Mouse (Mus musculus) heart, embryonic 14.5 days (tissue): Measurements from ENCODE around the gene Grn. TPM values are rescaled to one million over a fixed set of nuclear protein-coding genes. Genes with fewer than 3 reads are reported as not detected.

Source experiments
- ATAC-seq: fragments of 200-750 bp; cut with Nextera tagmentation; 2 replicates; pipeline ENCODE4 v1.8.0; 2017; ENCODE audit warnings: low read depth, moderate TSS enrichment; ENCODE audit not compliant: insufficient number of reproducible peaks, insufficient read depth, low FRiP score
- H3K27ac ChIP-seq, 2 experiments: fragments of 200-500 bp in 1 of 2; fragments of 300-500 bp in 1 of 2; sonication (generic) in 1 of 2; replicated peaks in 1 of 2; 2 replicates each; pipeline ENCODE4 v1.5.1; 2012 to 2014; ENCODE audit warnings: low read depth in 2 of 2, low read length in 2 of 2, control low read depth in 1 of 2, mild to moderate bottlenecking in 1 of 2, mixed read lengths in 1 of 2; ENCODE audit not compliant: control insufficient read depth in 1 of 2, insufficient read depth in 1 of 2
- H3K27me3 ChIP-seq: fragments of 300-500 bp; sonication (generic); 2 replicates; pipeline ENCODE4 v1.6.1; 2014; ENCODE audit warnings: mild to moderate bottlenecking, low read length, control low read depth; ENCODE audit not compliant: control insufficient read depth, insufficient read depth
- H3K36me3 ChIP-seq: fragments of 300-500 bp; sonication (generic); 2 replicates; pipeline ENCODE4 v1.6.1; 2014; ENCODE audit warnings: mild to moderate bottlenecking, control low read depth, low read length, mixed read lengths; ENCODE audit not compliant: control insufficient read depth, insufficient read depth
- H3K4me1 ChIP-seq, 2 experiments: fragments of 200-500 bp in 1 of 2; fragments of 300-500 bp in 1 of 2; sonication (generic) in 1 of 2; 2 replicates each; pipeline ENCODE4 v1.6.1; 2012 to 2014; ENCODE audit warnings: low read length in 2 of 2, control low read depth in 1 of 2, mixed read lengths in 1 of 2; ENCODE audit not compliant: control insufficient read depth in 2 of 2, insufficient read depth in 2 of 2
- H3K4me2 ChIP-seq: fragments of 300-500 bp; sonication (generic); 2 replicates; pipeline ENCODE4 v1.6.1; 2014; ENCODE audit warnings: mild to moderate bottlenecking, low read length
- H3K4me3 ChIP-seq, 2 experiments: fragments of 200-500 bp in 1 of 2; fragments of 300-500 bp in 1 of 2; sonication (generic) in 1 of 2; 2 replicates each; pipeline ENCODE4 v1.5.1; 2012 to 2014; ENCODE audit warnings: low read length in 2 of 2, mild to moderate bottlenecking in 2 of 2, control low read depth in 1 of 2, low read depth in 1 of 2, moderate library complexity in 1 of 2; ENCODE audit not compliant: control insufficient read depth in 1 of 2, insufficient read depth in 1 of 2
- H3K9ac ChIP-seq: fragments of 300-500 bp; sonication (generic); 2 replicates; pipeline ENCODE4 v1.6.1; 2014; ENCODE audit warnings: mild to moderate bottlenecking, low read length
- H3K9me3 ChIP-seq: fragments of 300-500 bp; sonication (generic); 2 replicates; pipeline ENCODE4 v1.6.1; 2016; ENCODE audit warnings: low read length, control low read depth; ENCODE audit not compliant: control insufficient read depth
- WGBS: fragments of 180-500 bp; shearing (Covaris S2); extraction: QIAGEN DNeasy Blood & Tissue Kit; methylation state at CpG from one replicate; pipeline ENCODE4 v1.1.7; 2014; 5-methylcytosine and 5-hydroxymethylcytosine counted together
- polyA plus RNA-seq: library from polyadenylated mRNA; unstranded; fragments of >200 nt; fragmentation: Nextera tagmentation; extraction: Ambion mirVana; gene quantifications from 2 replicates; pipeline ENCODE4 v1.2.1, GENCODE M21; 2014

Gene Grn
- 182 and 190 TPM in 2 replicates for polyA plus RNA-seq

DNA sequence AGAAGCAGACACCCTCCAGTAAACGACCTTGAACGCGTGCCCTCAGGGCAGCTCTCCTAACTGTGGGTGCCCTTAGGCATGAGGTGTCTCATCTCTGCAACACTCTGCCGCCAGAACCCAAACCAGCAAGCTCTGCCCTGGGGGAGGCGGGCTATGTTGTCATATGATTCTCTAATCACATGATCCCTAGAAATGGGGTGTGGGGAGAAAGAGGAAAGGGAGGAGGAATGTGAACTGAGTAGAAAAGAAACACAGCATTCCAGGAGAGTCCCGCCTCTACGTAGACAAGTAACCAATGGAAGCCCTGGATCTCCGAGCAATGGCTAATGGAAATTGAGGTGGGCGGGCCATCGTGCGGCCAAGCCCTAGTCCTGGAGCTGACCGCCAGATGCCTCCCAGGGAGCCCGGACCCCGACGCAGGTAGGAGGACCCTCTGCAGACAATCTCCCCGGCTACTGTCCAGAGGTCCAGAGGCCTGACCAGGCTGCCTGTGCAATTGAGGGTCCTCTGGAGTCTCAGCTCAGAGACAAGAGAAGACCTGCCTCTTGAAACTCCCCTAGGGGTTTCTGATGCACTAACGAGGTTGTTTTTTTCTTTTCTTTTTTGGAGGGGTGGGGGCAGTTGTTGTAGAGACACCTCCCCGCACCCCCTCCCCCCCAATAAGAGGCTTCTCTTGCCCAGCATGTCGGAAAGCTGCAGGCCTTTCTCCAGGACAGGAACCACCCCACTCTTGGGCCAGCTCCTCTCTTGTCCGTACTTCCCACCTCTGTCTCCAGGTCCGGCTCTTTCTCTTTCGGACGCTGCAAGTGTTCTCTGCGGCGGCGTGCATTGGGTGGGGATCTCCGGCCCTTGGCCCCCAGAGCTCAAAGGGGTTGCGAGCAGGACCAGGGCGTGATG is at the start of gene Grn:
Grn (plus strand) TSS at position 195 of the 897 bp plus-strand sequence.
- H3K36me3 ChIP-seq: peaks cover 17% of the 10 kb centered on the region
- peak within 1 kb of the TSS; percentile 74 for H3K9ac ChIP-seq
- H3K4me3 ChIP-seq: peak within 1 kb of the TSS; percentile 73 to 77
- H3K4me1 ChIP-seq: peaks cover 2 to 24% of the 10 kb centered on the region in 2 experiments; a peak in 3 of 4 replicates
- peak; percentile 93 for ATAC-seq
- no peaks in the 10 kb centered on the region for H3K27me3 ChIP-seq
- H3K9me3 ChIP-seq: no peaks in the 10 kb centered on the region
- WGBS: 0% methylated on average over 29 of the region's 29 CpGs
- H3K27ac ChIP-seq: peak within 1 kb of the TSS; percentile 68 to 82
- H3K4me2 ChIP-seq: peak within 1 kb of the TSS; percentile 70

DNA sequence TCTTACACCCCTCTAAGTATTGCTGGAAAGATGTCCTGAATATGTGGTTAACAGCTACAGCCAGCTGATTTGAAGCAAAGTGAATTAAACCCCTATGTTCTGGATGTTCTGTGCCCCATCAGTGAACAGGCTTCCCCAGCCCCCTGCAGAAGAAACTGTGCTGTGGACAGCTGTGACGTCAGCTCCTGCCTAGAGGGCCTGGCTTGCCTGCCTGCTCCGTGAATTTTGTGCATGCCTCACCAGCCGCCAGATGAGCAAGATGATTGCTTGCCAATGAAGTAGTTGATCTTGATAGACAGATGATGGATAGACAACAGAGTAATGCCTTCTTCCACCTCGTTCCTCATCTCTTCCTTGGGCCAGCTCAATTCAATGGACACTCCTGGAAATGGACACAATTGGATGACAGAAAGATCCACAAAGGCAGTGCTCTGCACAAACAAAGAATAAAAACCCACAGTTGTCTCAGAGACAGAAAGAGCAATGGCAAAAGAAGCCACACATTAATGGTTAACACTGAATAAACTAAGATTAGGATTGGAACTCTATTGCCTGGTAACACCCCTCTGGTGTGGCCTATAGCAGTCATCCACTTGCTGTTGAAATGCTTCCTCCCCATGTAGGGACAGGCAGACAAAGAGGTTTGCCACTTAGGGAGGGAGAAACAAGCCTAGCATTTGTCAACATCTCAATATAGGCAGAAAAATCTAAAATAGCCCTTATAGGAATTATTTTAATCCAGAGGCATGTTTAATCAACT is 48.6 kb upstream of the Grn start:
- H3K4me3 ChIP-seq: no peak overlapping the region
- H3K4me2 ChIP-seq: no peak overlapping the region
- no peak for ATAC-seq
- H3K9ac ChIP-seq: no peak overlapping the region
- no peaks in the 10 kb centered on the region for H3K36me3 ChIP-seq
- no peaks in the 10 kb centered on the region for H3K9me3 ChIP-seq
- H3K27ac ChIP-seq: no peak overlapping the region
- H3K27me3 ChIP-seq: no peaks in the 10 kb centered on the region
- WGBS: 46% methylated on average over 4 of the region's 4 CpGs
- H3K4me1 ChIP-seq: peaks cover 0 to 3% of the 10 kb centered on the region in 2 experiments; a peak in 1 of 4 replicates

DNA sequence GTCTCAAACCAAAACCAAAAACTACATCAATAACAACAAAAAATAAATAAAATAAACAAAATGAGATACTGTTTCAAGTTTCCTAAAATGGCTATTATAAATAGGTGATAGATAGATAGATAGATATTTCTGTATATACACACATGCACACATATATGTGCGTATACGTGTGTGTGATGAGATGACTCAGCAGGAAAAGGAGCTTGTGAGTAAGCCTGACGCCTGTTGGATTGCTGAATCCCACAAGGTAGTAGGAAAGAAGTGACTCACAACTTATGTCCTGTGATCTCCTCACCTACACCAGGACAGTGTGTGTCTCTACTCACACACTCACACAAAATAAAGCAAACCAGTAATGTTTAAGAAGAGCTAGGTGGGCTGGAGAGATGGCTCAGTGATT is 47.3 kb upstream of the Grn start:
- no peaks in the 10 kb centered on the region for H3K27me3 ChIP-seq
- no peak overlapping the region for H3K4me3 ChIP-seq
- no peak overlapping the region for H3K9ac ChIP-seq
- no peak overlapping the region for H3K4me2 ChIP-seq
- no peak for ATAC-seq
- 82% methylated on average over 3 of the region's 3 CpGs for WGBS
- no peak overlapping the region for H3K27ac ChIP-seq
- no peaks in the 10 kb centered on the region for H3K36me3 ChIP-seq
- H3K9me3 ChIP-seq: no peaks in the 10 kb centered on the region
- no peaks in the 10 kb centered on the region for H3K4me1 ChIP-seq

DNA sequence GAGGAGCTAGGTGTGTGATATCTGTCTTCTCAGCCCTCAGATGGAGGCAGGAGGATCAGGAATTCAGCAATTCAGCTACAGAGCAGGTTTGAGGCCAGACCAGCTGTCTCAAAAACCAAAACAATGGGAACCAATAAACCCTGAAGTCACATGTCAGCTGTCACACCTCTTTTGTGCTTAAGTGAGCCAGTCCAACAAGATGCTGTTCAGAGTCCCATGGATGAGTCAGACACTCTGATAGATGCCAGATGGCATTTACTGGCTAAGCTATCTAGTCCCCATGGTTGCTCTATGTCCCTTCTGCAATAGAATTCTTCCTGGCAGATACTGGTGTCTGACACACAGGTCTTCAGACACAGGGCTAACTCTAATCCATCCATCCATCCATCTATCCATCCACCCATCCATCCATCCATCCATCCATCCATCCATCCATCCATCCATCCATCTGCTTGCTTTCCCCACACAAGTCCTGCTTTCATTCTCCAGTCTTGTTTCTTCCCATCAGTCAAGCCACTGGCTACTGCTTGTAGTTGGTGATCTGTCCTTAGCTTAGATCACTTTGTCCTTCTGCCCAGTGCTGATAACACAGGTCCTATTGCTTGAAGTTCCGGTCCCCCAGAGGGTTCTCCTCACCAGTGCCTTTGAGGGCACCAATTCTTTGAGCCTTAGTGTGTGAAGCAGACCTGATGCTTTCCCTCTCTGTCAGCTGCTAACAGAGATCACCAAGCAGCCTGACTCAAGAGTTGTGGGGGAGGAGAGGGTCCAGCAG is 46.6 kb upstream of the Grn start:
- ATAC-seq: no peak

DNA sequence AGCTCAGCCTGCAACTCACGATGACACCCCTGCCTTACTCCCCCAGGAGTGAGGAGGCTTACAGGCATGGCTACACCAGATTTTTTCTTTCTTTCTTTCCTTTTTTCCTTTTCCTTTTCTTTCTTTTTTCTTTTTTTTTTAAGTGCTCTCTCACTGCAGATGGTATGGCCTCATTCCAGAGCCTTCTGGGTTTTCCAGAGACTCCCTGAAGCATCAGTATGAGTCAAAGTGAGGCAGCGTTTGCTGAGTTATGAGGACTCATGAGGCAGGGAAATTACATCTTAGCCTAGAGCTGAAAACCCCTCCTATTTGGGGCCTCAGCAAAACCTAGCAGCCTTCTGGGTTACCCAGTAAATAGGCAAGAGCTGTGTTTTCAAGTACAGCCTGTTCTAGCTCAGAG is 45.7 kb upstream of the Grn start:
- H3K4me2 ChIP-seq: no peak overlapping the region
- no peak overlapping the region for H3K4me3 ChIP-seq
- no peak overlapping the region for H3K27ac ChIP-seq
- H3K9ac ChIP-seq: no peak overlapping the region
- ATAC-seq: no peak
- no peaks in the 10 kb centered on the region for H3K9me3 ChIP-seq
- WGBS: 69% methylated on average over 2 of the region's 2 CpGs
- H3K4me1 ChIP-seq: no peaks in the 10 kb centered on the region
- no peaks in the 10 kb centered on the region for H3K36me3 ChIP-seq
- H3K27me3 ChIP-seq: no peaks in the 10 kb centered on the region

More for the DNA sequence above, 46.6 kb upstream of the Grn start:
- H3K4me2 ChIP-seq: no peak overlapping the region
- no peak overlapping the region for H3K4me3 ChIP-seq
- H3K4me1 ChIP-seq: no peaks in the 10 kb centered on the region
- no peak overlapping the region for H3K9ac ChIP-seq
- no peaks in the 10 kb centered on the region for H3K36me3 ChIP-seq
- H3K27ac ChIP-seq: no peak overlapping the region
- 55% methylated on average over 1 of the region's 1 CpGs for WGBS
- H3K9me3 ChIP-seq: no peaks in the 10 kb centered on the region
- H3K27me3 ChIP-seq: no peaks in the 10 kb centered on the region

DNA sequence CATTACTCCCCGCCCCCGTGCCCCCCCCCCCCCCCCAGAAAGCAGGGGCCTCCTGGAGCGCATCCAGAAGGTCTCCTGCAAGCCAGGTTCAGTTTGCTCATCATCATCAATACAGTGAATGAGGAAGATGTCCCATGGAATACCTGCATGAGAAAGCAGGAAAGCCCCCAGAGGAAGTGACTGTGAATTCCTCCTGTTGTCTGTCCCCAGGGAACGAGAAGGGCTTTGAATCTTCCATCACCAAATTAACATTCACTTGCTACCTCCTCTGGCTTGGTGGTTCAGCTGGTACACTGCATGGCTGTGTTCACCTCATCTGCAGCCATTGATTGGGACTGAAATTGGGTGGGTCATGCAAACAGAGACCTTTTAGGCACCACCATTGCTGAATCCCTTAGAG is 45.0 kb upstream of the Grn start:
- 39% methylated on average over 4 of the region's 4 CpGs for WGBS
- Histone ChIP-seq H3K4me3 (no peak overlapping the region), H3K9ac (no peak overlapping the region), H3K36me3 (no peaks in the 10 kb centered on the region), H3K4me2 (no peak overlapping the region), H3K4me1 (no peaks in the 10 kb centered on the region), H3K9me3 (no peaks in the 10 kb centered on the region), H3K27ac (no peak overlapping the region), H3K27me3 (no peaks in the 10 kb centered on the region)
- no peak for ATAC-seq

DNA sequence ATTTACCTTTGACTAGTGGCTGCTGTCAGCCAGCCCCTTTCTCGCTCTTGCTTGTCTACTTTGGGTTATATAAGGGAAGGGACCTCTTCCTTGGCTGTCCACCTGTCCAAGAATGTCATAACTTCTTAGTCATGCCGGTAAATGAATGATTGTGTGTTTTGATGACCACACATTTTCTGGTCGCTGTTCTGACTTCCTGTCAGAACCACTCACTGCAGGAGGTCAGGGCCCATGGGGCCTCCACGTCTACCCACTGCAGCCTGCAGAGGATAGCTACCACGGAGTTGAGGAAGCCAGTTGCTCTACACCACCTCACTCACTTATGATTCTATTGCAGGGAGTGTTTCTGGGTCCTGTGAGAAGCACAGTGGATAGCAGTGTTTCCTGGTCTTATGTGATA is 44.0 kb upstream of the Grn start:
- H3K27ac ChIP-seq: no peak overlapping the region
- 63% methylated on average over 5 of the region's 5 CpGs for WGBS
- H3K4me1 ChIP-seq: no peaks in the 10 kb centered on the region
- H3K36me3 ChIP-seq: no peaks in the 10 kb centered on the region
- H3K27me3 ChIP-seq: no peaks in the 10 kb centered on the region
- no peak overlapping the region for H3K4me3 ChIP-seq
- no peak overlapping the region for H3K4me2 ChIP-seq
- ATAC-seq: no peak
- H3K9me3 ChIP-seq: no peaks in the 10 kb centered on the region
- H3K9ac ChIP-seq: no peak overlapping the region
